Mouse (Mus musculus) embryo, embryonic 10.5 days (tissue): ENCODE data around the gene Fat1.
A peak's percentile ranks its signal among the peaks of the same experiment; 100 is the strongest.

Experiments used
- DNase-seq: peaks from one replicate; pipeline ENCODE4 v3.0.0-alpha.2; 2015; ENCODE audit warnings: low spot score

Gene Fat1

DNA sequence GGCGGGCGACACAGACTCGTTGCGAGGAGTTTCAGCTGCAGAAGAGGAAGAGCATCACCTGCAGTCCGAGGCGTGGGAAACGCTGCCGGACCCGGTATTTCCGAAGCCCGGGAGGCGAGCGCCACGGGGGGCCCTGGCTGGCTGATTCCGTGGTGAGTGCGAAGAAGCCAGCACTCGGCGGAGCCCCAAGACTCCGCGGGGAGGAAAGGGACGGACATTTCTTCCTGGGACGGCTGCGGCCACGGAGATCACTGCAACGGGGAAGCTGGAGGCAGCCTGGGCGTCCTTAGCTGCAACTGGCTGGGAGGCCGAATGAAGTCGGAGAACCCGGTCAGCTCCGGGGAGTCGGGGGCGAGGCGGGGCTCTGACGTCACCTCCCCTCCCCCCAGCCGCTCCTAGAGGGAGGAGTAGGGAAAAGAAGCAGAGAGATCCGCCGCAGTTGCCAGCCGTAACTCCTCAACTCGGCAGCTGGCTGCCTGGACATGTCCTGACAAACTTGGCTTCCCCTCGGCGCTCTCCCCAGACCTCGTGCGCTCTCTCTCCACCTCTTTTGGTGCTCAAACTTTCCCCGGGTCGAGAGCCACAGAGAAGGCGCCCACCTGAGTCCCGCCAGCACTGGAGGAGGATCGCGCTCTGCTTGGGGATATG, at the start of gene Fat1:
Gene Fat1, plus strand, starts transcription at position 598 of the 648 bp plus-strand sequence.
- DNase-seq: peak; percentile 92

- no peak for DNase-seq
These were observed 40.6 kb upstream of the Fat1 start for GRCm38 (mm10) chr8:44894626-44895025.

GRCm38 (mm10) chr8:44899575-44899991, 35.7 kb upstream of the Fat1 start:
- peak; percentile 35 for DNase-seq

DNA sequence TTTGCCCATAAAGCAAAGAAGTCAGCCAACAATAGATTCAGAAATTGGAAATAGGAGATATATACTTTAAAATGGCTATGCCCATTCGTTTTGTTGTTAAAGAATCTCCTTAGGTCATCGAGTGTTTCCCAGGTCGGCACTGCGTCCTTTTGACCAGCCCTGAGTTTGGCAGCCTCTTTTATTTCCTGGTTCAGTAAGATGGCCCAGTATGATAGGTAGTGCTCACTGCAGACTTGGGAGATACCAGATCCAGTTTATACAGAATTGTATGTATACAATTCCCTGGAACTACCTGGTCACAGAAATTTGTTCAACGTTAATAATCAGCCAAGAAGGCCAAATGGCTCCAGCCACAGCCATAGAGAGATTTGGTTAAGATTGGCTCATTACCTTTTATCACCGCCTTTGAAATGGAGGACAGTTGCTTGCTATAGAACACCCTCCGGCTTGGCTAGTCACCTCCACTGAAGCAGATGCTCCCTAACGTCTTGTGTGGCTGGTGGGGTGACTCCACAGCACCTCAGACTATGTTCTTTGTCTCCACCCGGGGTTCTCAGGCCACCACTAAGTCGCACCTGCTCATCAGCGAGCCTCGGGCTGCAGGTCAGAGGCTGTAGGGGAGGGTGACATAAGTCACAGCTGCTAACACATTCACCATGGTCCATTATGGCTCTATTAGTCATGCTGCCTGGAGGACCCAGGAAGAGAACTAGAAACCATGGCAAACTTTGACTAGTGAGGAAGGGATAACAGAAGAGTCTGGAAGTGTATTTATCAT, 23.9 kb upstream of the Fat1 start:
- DNase-seq: no peak

DNA sequence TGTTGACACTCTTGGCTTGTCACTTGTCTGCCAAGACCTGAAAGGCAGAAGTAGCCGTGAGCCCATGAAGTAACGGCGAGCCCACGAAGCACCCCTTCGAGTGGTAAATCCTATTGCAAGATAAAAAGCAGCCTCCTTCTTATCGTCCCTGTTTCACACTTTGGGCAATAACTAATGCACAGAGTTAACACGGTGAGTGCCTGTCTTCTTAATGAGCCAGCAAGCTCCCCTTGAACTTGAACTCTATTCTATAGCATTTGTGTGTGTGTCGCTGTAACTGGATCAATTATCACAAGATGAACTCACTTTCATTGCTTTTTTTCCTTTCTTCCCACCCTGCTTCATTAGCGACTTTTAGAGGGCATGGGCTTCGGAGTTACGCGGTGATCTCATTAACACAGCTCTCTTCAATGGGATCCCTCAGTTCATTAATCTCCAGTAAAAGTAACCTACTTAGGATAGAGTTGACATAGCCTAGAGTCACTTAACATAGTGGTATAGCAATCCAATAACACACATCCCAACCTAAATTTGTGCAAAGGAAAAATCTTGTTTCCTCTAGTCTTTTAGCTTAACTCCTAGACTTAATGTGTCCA, 15.7 kb upstream of the Fat1 start:
- DNase-seq: no peak

DNA sequence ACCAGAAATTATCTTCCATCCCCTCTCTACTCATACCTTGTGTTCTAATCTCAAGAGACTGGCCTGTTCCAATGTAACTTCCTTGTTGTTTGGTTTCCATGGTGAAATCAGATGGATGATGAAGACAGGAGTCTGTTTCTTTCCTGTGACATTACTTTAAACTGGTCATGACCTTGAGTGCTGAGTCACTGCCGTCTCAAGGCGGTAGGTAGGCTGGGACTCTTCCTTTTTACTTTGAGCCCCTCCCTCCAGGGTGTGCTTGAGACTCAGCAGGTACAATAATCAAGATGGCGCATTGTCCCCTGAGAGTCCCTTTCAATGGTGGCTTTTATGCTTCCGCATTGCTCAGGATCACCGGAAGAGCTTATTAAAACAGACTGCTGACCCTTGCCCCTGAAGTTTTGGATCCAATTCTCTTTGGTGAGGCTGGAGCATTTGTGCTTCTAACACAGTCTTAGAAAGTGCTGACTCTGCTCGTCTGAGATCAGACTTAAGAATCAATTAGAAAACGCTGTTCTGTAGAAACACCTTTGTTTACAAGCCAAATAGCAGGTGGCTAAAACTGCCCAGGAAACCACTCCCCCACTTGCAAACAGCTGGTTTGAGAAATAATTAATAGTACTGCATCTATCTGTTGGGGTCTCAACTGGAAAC, 14.7 kb upstream of the Fat1 start:
- peak; percentile 30 for DNase-seq

- DNase-seq: no peak
These were observed 10.3 kb upstream of the Fat1 start for GRCm38 (mm10) chr8:44924995-44925394.

DNA sequence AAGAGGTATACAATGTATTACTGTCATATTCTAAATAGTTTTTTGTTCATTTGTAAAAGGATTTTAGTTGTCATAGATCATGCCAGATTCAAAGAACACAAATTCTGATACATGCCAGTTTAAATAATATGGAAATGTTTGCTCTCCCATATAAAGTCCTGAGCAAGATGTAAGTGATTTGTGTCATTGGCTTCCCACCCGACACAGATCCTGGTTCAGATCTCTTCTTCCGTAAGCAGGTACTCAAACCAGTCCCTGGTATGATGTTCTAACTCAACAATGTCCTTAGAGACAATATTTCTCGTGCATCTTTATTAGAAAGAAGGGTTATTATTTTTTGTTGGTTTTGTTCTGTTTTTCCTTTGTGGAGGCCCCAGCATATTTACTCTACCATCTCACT, 5.2 kb upstream of the Fat1 start:
- no peak for DNase-seq

GRCm38 (mm10) chr8:44932546-44933342, 2.5 kb upstream of the Fat1 start:
- DNase-seq: no peak

DNA sequence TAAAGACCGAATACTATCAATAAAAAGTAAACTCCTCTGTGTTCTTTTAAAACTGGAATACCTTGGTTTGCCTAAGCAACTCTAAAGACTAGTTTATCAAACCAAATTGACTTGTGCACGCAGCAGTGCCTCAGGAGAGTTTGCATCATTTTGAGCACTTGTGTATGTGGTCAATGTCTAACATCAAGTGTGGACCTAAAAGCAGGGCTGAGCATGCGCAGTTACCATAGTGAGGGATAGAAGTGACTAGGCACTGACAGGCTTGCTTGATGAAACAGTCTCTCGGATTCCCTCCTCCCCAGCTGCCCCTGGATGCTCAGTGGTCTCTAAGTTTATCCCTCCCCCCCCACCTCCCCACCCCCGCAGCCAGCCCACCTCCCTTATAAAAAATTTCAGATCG, 1.8 kb upstream of the Fat1 start:
- DNase-seq: peak; percentile 38

DNA sequence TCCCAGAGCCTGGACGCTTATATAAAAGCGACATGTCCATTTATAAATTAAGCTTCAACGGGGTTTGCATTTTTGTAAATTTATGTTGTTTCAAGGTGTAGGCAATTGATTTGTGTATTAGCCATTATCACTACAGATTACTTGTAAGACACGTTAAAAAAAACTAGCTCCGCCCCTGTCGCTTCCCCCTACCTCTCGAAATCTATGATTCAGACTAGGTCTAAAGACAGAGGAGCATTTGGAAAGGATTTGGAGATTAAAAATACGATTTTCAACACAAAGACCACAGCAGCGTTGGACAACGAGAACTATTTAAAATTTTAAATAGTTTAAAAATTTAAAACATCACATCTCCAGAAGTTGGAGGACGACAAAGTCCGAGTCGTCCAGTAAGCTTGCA, 831 bp upstream of the Fat1 start:
- peak; percentile 58 for DNase-seq

DNA sequence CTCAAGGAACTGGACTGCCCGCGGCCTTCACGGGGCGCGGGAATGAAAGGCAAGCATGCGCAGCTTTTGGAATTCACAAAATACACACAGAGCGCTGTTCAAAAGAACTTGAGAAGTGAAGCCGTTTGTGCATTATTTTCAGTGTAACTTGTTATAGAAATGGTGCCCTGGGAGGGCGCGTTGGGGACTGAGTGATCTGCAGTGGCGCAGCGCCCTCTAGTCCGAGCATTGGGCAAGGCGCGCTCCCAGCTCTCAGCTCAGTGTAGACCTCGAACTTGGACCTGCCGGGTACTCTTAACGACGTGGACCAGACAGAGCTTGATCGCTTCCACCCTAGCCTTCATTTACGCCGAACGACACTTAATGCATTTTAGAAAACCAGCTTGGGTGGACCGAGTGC, 494 bp downstream of the Fat1 start:
- DNase-seq: peak; percentile 95

DNA sequence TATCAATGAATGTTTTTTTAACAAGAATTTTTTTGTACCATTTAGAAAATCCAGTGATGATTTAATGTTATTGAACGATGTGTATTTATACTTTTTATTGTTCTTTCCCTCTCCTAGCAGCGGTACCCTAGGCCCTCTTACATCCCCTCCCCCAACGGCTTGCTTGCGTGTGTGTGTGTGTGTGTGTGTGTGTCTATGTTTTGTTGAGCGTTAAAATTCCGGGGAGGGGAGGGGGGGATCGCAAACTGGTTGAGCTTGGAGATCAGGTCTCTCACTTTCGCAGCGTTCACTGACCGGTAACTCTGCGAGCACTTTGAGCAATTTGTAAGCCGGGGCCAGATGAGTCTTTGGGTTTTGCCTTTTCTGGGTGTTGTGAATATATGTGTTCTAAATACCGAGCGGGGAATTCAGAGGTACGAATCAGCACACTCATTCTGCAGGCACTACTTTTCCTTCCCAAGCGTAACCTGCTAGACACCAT, 1.3 kb downstream of the Fat1 start:
- DNase-seq: peak; percentile 87

DNA sequence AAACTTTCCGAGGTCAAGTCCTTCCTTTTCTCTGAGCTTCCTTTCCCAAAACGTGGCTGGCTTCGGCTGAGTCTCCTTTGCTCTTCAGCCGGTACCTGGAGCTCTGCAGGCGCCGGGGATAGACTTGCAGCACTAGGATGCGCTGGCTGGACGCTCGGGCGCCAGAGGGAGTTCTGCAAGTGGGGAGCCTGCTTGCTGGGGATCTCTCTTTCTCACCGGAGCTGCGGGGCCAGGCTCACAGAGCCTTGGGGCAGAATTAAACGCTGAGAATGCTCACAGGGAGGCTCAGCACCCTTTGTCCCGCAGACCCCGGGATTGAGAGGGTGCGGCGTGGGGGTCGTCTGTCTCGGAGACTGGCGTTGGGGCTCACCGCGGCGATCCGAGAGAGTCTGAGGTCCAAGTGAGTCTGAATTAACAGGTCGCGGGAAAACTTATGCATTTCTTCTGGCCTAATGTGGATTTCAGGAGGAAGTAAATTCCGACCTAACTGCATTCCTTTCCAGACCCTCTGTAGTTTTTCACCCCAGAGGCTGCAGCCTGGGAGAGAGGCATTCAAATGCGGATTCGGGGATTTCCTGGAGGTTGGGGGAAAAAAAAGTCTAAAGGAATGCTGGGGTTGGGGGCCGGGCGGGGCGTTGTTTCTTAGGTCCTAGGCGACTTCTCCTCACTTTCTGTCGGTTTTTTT, 2.0 kb downstream of the Fat1 start:
- DNase-seq: peak; percentile 75

GRCm38 (mm10) chr8:44937905-44938642, 2.8 kb downstream of the Fat1 start:
- DNase-seq: peak; percentile 93

- no peak for DNase-seq
These were observed 3.4 kb downstream of the Fat1 start for GRCm38 (mm10) chr8:44938643-44938979.

DNA sequence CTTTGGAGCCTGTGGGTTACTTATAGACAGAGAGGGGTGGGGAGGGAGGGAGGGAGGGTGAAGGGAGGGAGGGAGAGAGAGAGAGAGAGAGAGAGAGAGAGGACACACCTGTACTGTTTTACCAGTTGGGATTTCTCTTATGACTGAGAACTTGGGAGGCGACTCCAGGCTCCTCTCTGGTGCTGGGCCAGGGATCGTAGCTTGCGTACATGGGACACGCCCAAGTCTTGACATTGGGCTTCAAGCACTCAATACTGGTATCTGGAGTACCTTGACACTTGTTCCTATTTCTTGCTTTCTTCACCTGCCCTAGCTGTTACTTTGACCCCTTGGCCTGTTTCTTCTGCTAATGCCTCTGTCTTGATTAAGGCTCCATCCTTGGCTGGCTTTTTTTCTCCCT, 10.3 kb downstream of the Fat1 start:
- no peak for DNase-seq

- DNase-seq: no peak
These were observed 13.3 kb downstream of the Fat1 start for GRCm38 (mm10) chr8:44948597-44948996.

DNA sequence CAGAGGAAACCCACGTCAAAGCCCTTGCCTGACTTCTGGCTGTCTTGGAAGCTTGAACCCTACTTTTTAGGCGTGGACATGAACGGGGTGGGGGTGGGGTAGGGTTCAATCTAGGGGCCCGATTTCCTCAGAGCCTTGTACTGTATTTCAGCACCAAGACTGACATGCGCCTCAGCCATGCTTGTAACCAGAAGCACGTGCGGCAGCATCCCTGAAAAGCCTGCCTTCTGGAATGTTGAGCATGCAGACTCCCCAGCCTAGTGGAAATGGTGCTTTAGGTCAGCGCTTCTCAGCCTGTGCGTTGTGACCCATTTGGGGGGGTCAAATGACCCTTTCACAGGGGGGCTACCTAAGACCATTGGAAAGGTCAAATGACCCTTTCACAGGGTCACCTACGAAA, 25.2 kb downstream of the Fat1 start:
- DNase-seq: peak; percentile 63

- DNase-seq: peak; percentile 46
These were observed 25.7 kb downstream of the Fat1 start for GRCm38 (mm10) chr8:44960906-44961305.

- DNase-seq: no peak
These were observed 26.2 kb downstream of the Fat1 start for GRCm38 (mm10) chr8:44961492-44961891.
